Mouse (Mus musculus): ENCODE results near the gene Reep3. TPM values are rescaled to one million over a fixed set of nuclear protein-coding genes. Genes with fewer than 3 reads are reported as not detected.

The Reep3 gene
- polyA plus RNA-seq, 1 experiment = 0.05 TPM

DNA sequence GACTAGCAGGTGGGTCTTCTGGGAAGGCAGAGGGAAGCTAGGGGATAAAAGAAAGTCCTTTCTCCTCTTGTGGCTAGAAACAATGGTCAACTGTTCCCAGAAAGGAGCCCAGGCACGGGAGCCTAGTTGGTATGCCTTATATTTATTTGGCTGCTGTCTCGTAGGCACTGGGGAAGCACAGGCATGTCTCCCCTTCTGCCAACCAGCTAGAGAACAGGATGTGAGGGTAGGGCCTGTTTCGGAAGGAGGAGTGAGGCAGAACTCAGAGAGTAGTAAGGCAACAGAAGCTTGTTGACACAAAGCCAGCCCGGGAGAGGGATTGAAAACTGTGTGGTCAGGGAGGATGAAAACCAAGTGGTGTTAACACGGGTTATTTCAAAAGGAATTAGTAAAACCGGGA is 101.6 kb downstream of the Reep3 start:
- H3K4me3 ChIP-seq (replicated peaks) = no peak overlapping the region
- no peaks in the 10 kb centered on the region for H3K27me3 ChIP-seq (ENCODE audit: control insufficient read depth)
- H3K36me3 ChIP-seq (ENCODE audit: control insufficient read depth) = no peaks in the 10 kb centered on the region
- TF ChIP-seq TAL1 (IDR thresholded peaks at IDR 0.05; ENCODE audit: low read length) (no peak), GATA1 (IDR thresholded peaks at IDR 0.05; ENCODE audit: low read length) (no peak)
- peaks cover 5% of the 10 kb centered on the region for H3K4me1 ChIP-seq (ENCODE audit: control insufficient read depth)
- no peaks in the 10 kb centered on the region for H3K9me3 ChIP-seq (ENCODE audit: control insufficient read depth, low read length)

DNA sequence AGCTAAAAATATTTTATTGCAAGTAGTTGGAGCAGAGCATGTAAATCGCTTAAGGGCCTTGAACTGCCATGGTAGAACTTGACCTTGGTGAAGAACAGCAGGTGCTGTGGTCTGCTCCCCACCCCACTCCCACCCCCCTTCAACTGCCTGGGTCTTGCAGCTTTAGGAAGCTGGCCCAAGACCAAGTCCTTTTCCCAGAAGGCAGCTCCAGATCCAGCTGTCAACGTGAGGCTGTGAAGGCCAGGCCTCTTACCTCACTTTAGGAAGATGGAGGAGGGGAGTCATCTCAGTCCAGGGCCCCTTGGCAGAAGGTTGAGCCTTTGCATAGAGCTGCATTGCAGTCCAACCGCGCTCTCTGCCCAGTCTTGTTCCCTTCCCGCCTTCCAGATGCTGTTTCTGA is 102.3 kb downstream of the Reep3 start:
- Histone ChIP-seq H3K9me3 (ENCODE audit: control insufficient read depth, low read length) (peaks cover 4% of the 10 kb centered on the region), H3K27me3 (ENCODE audit: control insufficient read depth) (no peaks in the 10 kb centered on the region), H3K4me1 (ENCODE audit: control insufficient read depth) (peaks cover 5% of the 10 kb centered on the region), H3K36me3 (ENCODE audit: control insufficient read depth) (no peaks in the 10 kb centered on the region), H3K4me3 (replicated peaks) (no peak overlapping the region)
- TF ChIP-seq GATA1 (IDR thresholded peaks at IDR 0.05; ENCODE audit: low read length) (no peak), TAL1 (IDR thresholded peaks at IDR 0.05; ENCODE audit: low read length) (no peak)

DNA sequence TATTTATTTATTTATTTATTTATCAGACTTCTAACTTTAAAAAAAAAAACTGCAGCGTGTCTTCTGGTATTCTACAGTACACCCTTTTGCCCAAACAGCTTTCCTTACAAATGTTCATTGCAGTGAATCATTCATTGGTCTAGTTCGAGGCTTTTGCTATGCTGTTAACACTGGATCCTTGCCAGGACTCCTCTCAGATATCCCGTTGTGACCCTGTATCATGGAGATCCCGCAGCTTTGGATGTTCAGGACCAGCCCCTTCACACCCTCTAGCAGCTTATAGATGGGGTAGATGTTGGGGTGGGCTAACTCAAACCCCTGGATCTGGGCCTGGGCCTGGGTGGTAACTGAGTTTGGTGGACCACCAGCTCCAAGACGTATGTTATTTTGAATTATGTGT is 104.2 kb downstream of the Reep3 start:
- TF ChIP-seq GATA1 (IDR thresholded peaks at IDR 0.05; ENCODE audit: low read length) = no peak
- TF ChIP-seq TAL1 (IDR thresholded peaks at IDR 0.05; ENCODE audit: low read length) = no peak
- no peaks in the 10 kb centered on the region for H3K36me3 ChIP-seq (ENCODE audit: control insufficient read depth)
- peaks cover 6% of the 10 kb centered on the region for H3K9me3 ChIP-seq (ENCODE audit: control insufficient read depth, low read length)
- H3K4me1 ChIP-seq (ENCODE audit: control insufficient read depth) = peaks cover 5% of the 10 kb centered on the region
- H3K27me3 ChIP-seq (ENCODE audit: control insufficient read depth) = no peaks in the 10 kb centered on the region
- H3K4me3 ChIP-seq (replicated peaks) = no peak overlapping the region

GRCm38 (mm10) chr10:66990506-66990905 is 106.2 kb downstream of the Reep3 start:
- H3K9me3 ChIP-seq (ENCODE audit: control insufficient read depth, low read length) = peaks cover 6% of the 10 kb centered on the region
- no peak overlapping the region for H3K4me3 ChIP-seq (replicated peaks)
- no peaks in the 10 kb centered on the region for H3K27me3 ChIP-seq (ENCODE audit: control insufficient read depth)
- peaks cover 5% of the 10 kb centered on the region for H3K4me1 ChIP-seq (ENCODE audit: control insufficient read depth)
- TF ChIP-seq TAL1 (IDR thresholded peaks at IDR 0.05; ENCODE audit: low read length) = no peak
- TF ChIP-seq GATA1 (IDR thresholded peaks at IDR 0.05; ENCODE audit: low read length) = no peak
- no peaks in the 10 kb centered on the region for H3K36me3 ChIP-seq (ENCODE audit: control insufficient read depth)

DNA sequence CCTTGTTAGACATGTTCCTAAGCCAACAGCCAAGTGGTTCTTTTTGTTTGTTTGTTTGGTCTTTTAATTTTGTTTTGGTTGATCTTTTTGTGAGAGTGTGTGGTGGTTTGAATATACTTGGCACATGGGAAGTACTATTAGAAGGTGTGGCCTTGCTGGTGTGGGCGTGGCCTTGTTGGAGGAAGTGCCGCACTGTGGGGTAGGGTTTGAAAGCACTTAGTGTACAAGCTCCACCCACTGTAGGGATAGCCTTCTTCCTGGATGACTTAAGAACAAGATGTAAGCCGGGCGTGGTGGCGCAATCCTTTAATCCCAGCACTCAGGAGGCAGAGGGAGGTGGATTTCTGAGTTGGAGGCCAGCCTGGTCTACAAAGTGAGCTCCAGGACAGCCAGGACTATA is 113.7 kb downstream of the Reep3 start:
- no peaks in the 10 kb centered on the region for H3K36me3 ChIP-seq (ENCODE audit: control insufficient read depth)
- no peaks in the 10 kb centered on the region for H3K9me3 ChIP-seq (ENCODE audit: control insufficient read depth, low read length)

GRCm38 (mm10) chr10:66978215-66978614 is 118.5 kb downstream of the Reep3 start:
- Histone ChIP-seq H3K4me1 (ENCODE audit: control insufficient read depth) (no peaks in the 10 kb centered on the region), H3K4me3 (replicated peaks) (no peak overlapping the region), H3K9me3 (ENCODE audit: control insufficient read depth, low read length) (no peaks in the 10 kb centered on the region), H3K36me3 (ENCODE audit: control insufficient read depth) (no peaks in the 10 kb centered on the region), H3K27me3 (ENCODE audit: control insufficient read depth) (no peaks in the 10 kb centered on the region)
- TF ChIP-seq GATA1 (IDR thresholded peaks at IDR 0.05; ENCODE audit: low read length) = no peak
- TF ChIP-seq TAL1 (IDR thresholded peaks at IDR 0.05; ENCODE audit: low read length) = no peak

More for the DNA sequence above, 113.7 kb downstream of the Reep3 start:
- Histone ChIP-seq H3K4me1 (ENCODE audit: control insufficient read depth) (no peaks in the 10 kb centered on the region), H3K27me3 (ENCODE audit: control insufficient read depth) (no peaks in the 10 kb centered on the region), H3K4me3 (replicated peaks) (no peak overlapping the region)
- no peak for TF ChIP-seq GATA1 (IDR thresholded peaks at IDR 0.05; ENCODE audit: low read length)
- no peak for TF ChIP-seq TAL1 (IDR thresholded peaks at IDR 0.05; ENCODE audit: low read length)

DNA sequence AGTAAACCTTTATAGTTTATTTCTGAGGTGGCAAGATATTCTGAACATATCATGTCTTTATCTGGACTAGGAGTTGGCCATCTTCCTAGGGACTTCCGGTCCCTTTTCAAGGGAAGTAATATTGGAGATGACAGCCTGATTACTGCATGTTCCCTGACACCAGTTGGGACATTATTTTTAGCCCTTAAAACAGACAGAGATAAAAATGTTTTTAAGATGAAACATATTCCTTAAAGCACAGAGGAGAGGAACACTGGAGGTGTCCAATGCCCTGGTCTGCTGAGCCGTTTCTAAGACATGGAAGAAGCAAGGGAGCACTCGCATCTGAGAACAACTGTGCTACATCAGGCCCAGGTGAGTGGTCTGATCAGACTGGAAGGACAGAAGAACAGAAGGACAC is 119.7 kb downstream of the Reep3 start:
- Histone ChIP-seq H3K36me3 (ENCODE audit: control insufficient read depth) (no peaks in the 10 kb centered on the region), H3K4me1 (ENCODE audit: control insufficient read depth) (no peaks in the 10 kb centered on the region), H3K4me3 (replicated peaks) (no peak overlapping the region), H3K27me3 (ENCODE audit: control insufficient read depth) (no peaks in the 10 kb centered on the region), H3K9me3 (ENCODE audit: control insufficient read depth, low read length) (no peaks in the 10 kb centered on the region)
- TF ChIP-seq TAL1 (IDR thresholded peaks at IDR 0.05; ENCODE audit: low read length) = no peak
- TF ChIP-seq GATA1 (IDR thresholded peaks at IDR 0.05; ENCODE audit: low read length) = no peak

DNA sequence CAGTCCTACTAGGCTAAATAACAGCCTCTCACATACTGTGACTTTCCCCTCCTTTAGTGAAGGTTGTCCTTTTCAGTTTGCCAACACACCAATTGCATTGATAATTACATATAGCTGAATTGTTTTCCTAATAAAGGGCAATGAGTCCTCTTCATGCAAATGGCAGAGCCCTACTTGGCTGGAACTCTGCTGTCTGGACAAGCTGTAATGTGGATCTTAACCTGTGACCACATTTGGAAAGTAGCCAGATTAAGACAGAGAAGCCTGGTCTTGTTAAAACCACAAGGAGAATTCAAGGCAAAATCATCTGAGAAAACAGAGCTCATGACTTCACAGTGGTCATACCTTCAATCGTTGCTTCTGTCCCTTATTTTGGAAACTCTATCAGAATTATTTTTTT is 121.3 kb downstream of the Reep3 start:
- TF ChIP-seq TAL1 (IDR thresholded peaks at IDR 0.05; ENCODE audit: low read length) (no peak), GATA1 (IDR thresholded peaks at IDR 0.05; ENCODE audit: low read length) (no peak)
- Histone ChIP-seq H3K9me3 (ENCODE audit: control insufficient read depth, low read length) (no peaks in the 10 kb centered on the region), H3K4me1 (ENCODE audit: control insufficient read depth) (no peaks in the 10 kb centered on the region), H3K27me3 (ENCODE audit: control insufficient read depth) (no peaks in the 10 kb centered on the region), H3K36me3 (ENCODE audit: control insufficient read depth) (no peaks in the 10 kb centered on the region), H3K4me3 (replicated peaks) (no peak overlapping the region)

GRCm38 (mm10) chr10:66974417-66974816 is 122.3 kb downstream of the Reep3 start:
- H3K36me3 ChIP-seq (ENCODE audit: control insufficient read depth) = no peaks in the 10 kb centered on the region
- no peaks in the 10 kb centered on the region for H3K27me3 ChIP-seq (ENCODE audit: control insufficient read depth)
- H3K4me3 ChIP-seq (replicated peaks) = no peak overlapping the region
- no peak for TF ChIP-seq TAL1 (IDR thresholded peaks at IDR 0.05; ENCODE audit: low read length)
- no peak for TF ChIP-seq GATA1 (IDR thresholded peaks at IDR 0.05; ENCODE audit: low read length)
- no peaks in the 10 kb centered on the region for H3K4me1 ChIP-seq (ENCODE audit: control insufficient read depth)
- no peaks in the 10 kb centered on the region for H3K9me3 ChIP-seq (ENCODE audit: control insufficient read depth, low read length)

- Histone ChIP-seq H3K9me3 (ENCODE audit: control insufficient read depth, low read length) (no peaks in the 10 kb centered on the region), H3K27me3 (ENCODE audit: control insufficient read depth) (no peaks in the 10 kb centered on the region), H3K36me3 (ENCODE audit: control insufficient read depth) (no peaks in the 10 kb centered on the region), H3K4me3 (replicated peaks) (no peak overlapping the region), H3K4me1 (ENCODE audit: control insufficient read depth) (no peaks in the 10 kb centered on the region)
- TF ChIP-seq GATA1 (IDR thresholded peaks at IDR 0.05; ENCODE audit: low read length) (no peak), TAL1 (IDR thresholded peaks at IDR 0.05; ENCODE audit: low read length) (no peak)
These were observed 122.9 kb downstream of the Reep3 start for GRCm38 (mm10) chr10:66973866-66974265.
